Mouse (Mus musculus) urinary bladder, postnatal 25 days (tissue): ENCODE measurements around the gene Hspa1l.

ENCODE experiments used
- DNase-seq: peaks from one replicate; pipeline ENCODE4 v3.0.0; 2022; ENCODE audit warnings: low spot score

Hspa1l gene

GRCm38 (mm10) chr17:35024261-35024660 lies 51.8 kb downstream of the Hspa1l start:
- no peak for DNase-seq

DNA sequence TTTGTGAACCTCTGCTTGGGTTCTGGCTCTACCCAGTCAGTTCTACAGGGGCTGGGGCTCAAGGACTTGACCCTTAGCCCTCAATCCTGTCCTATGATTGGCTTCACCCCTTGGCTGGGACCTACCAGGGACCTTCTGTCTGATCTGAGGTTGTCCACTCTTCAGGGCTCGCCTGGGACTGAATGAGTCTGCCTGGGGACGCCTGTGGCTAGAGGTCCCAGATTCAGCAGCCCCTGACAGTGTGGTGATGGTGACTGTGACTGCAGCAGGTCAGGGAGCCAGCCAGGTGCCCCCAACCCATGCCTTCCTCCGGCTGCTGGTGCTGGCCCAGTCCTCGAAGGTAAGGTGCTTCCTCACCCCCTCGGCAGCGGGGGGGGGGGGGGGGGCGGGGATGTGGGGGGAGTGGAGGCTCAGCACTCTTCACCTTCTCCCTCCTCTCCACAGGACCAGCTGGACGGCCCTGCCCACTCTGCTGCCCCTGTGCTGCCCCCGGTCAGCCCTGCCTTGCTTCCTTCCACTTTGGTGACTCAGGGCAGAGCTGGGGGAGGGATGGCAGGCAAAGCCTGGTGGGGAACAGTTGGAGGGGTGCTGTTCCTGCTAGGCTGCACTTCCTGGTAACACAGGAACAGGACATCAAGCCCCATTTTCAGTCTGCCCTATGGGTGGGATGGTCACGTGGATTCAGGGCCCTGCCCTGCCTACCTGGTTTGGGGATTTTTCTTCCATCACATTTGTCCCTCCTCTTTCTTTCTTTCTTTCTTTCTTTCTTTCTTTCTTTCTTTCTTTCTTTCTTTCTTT lies 52.4 kb downstream of the Hspa1l start:
- no peak for DNase-seq

GRCm38 (mm10) chr17:35026206-35026605 lies 53.7 kb downstream of the Hspa1l start:
- no peak for DNase-seq

DNA sequence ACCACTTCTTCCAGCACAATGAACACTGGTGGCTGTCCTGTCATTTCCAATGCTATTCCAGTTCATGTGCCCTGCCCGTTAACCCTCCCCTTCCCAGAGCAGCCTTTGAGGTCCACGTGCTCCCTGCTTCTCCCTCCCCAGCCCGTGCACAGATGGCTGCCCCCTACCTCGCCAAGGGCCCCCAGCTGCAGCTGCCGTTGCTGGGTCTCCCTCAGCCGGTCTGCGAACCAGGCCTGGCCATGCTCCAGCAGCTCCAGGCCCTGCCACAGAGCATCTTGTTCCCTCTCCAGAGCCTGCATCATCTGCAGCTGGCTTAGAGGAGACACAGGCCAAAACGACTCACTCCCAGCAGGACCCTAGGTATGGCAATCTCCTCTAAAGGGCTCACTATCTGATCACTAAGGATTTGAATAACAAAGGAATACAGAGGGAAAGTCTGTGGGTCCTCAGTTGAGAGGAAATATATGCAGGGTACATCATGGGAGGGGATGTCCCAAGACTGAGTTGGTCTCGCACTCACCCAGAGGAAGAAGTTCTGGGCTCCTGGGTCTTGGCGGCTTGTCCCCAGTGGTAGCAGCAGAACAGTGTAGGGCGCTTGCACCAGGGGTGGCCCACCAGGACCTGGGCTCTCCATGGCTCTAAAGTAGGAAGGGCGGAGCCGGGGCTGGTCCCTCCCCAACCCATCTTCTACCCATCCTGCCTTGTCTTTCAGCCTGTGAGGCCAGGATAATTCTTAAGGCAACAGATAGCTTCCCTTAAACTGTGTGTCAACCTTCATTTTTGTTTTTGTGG lies 55.0 kb downstream of the Hspa1l start, which contains the start of gene Sapcd1:
Sapcd1 (minus strand) TSS at position 740 of the 792 bp plus-strand sequence.
- DNase-seq, result no peak

- no peak for DNase-seq
These were observed 55.8 kb downstream of the Hspa1l start for GRCm38 (mm10) chr17:35028315-35028714.
